Mouse (Mus musculus): Measurements from ENCODE around the gene Klk8.

Gene Klk8

GRCm38 (mm10) chr7:43791591-43791990 lies 5.8 kb upstream of the Klk8 start, which contains the start of gene Klk9:
Klk9 (plus strand) TSS chr7:43791891.
- no peak for DNase-seq (ENCODE audit: low spot score in 2 of 2)

- DNase-seq (ENCODE audit: low spot score in 2 of 2), result no peak
These were observed 1.0 kb upstream of the Klk8 start for GRCm38 (mm10) chr7:43796355-43796754.

- DNase-seq (ENCODE audit: low spot score in 2 of 2), result no peak
These were observed 576 bp downstream of the Klk8 start for GRCm38 (mm10) chr7:43797844-43798462.

DNA sequence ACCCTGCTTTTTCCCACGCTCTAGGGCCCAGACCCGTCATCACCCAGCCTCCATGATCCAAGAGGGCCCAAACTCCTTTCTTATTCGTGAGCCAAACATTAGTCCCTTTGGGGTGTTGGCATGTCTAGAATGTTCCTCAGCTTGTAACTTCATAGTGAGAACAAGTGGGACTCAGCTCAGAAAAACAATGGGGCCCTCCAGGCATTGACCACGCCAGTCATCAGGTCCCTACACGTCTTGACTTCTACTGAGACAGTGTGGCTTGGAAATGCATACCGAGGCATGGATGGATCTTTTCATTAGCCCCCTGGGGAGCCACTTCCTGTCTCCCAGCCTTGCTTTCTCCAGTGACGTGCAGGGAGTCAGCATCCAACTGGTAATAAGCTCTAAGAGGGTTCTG lies 2.5 kb downstream of the Klk8 start:
- no peak for DNase-seq (ENCODE audit: low spot score in 2 of 2)

DNA sequence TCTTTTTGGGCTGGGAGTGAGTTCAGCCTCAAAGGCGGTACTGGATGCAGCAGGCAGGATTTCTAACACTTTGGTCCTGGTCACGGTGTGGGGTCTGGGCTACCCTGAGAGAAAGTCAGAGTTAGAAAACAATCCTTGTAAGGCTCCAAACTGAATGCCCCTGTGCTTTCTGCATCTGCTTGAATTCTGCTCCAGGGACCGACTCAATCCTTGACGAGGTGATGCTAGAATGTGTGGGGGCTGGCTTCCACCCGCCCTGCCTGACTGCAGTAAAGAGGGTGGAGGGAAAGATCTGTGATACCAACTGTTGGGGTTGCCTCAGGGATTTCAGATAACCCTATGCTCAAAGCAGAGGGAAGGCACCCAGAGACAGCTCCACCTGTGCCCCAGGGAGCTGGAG lies 13.6 kb downstream of the Klk8 start, which contains the start of gene Klk7:
Klk7 (plus strand) TSS at position 301 of the 400 bp plus-strand sequence.
- no peak for DNase-seq (ENCODE audit: low spot score in 2 of 2)

DNA sequence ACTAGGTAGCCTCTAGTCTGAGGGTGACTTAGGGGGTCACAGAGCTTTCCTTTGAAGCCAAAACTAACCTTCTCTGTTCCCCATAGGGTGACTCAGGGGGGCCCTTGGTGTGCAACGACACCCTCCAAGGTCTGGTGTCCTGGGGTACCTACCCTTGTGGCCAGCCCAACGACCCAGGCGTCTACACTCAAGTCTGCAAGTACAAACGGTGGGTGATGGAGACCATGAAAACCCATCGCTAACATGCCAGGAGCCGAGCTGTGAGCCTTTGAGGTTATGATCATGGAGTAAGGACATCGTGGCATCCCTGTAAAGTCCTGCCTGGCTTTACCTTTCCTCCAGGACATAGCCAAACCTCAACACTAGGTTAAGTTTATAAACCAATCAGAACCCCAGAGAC lies 17.8 kb downstream of the Klk8 start:
- no peak for DNase-seq (ENCODE audit: low spot score in 2 of 2)

DNA sequence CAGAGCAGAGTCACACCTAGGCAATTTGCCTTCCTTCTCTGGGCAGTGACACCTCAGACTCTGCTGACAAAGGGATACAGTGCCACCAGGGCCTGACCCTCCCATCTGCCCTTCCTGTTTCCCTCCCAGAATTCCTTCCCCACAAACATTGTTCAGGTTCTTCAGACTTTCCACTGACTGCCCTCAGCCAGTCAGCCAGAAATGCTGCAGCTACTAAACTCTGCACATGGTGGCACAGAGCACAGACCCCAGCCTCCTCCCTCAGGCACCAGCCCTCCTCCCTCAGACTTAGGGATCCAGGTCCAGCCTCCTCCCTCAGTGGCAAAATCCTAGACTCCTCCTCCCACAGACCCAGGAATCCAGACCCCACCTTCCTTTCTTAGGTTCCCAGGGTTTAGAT lies 19.4 kb downstream of the Klk8 start:
- DNase-seq (ENCODE audit: low spot score in 2 of 2), result no peak

GRCm38 (mm10) chr7:43821581-43821980 lies 24.2 kb downstream of the Klk8 start:
- DNase-seq (ENCODE audit: low spot score in 2 of 2), result no peak

DNA sequence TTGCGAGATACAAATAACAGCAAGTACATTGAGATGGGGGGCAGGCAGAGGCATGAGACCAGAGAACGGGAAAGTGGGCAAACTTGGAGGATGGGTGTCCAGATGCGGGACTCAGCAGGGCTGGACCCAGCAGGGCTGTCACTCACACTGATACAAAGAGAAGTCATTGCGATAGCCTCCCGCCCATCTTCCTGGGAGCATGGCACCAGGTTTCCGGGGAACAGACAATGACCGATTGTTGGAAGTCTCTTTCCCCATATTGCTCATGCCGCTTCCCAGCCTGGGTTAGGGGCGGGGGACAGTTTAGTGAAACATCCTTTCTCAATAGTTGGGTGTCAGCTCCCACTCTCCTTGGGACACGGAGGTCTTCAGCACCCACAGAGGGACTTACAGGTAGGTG lies 26.8 kb downstream of the Klk8 start, which contains the start of gene Klk6:
Klk6 (plus strand) TSS at position 301 of the 400 bp plus-strand sequence.
- DNase-seq (ENCODE audit: low spot score in 2 of 2), result no peak

GRCm38 (mm10) chr7:43826056-43826455 lies 28.7 kb downstream of the Klk8 start:
- DNase-seq (ENCODE audit: low spot score in 2 of 2), result no peak

- DNase-seq (ENCODE audit: low spot score in 2 of 2), result no peak
These were observed 30.3 kb downstream of the Klk8 start for GRCm38 (mm10) chr7:43827706-43828105.

- DNase-seq (ENCODE audit: low spot score in 2 of 2), result no peak
These were observed 31.6 kb downstream of the Klk8 start for GRCm38 (mm10) chr7:43829006-43829405.

- no peak for DNase-seq (ENCODE audit: low spot score in 2 of 2)
These were observed 44.3 kb downstream of the Klk8 start, which contains the start of gene Klk5 for GRCm38 (mm10) chr7:43841701-43842100. Klk5 (plus strand) TSS chr7:43841971.

- no peak for DNase-seq (ENCODE audit: low spot score in 2 of 2)
These were observed 46.4 kb downstream of the Klk8 start for GRCm38 (mm10) chr7:43843801-43844200.

DNA sequence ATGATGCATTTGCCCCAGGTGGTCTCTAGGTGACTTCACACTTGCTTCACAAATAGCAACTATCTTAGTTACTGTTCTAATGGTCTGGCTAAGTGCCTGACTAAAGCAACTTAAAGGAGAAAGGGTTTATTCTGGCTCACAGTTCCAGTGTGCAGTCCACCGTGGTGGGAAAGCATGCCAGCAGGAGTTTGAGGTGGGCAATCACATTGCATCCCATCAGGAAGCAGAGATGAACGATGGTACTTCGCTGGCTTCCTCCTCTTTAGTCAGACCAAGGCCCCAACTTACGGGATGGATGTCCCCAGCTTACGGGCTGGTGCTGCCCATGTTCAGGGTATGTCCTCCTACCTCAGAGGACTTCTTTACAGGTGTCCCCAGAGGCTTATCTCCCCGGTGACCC lies 54.2 kb downstream of the Klk8 start:
- DNase-seq (ENCODE audit: low spot score in 2 of 2), result no peak

Measured in urinary bladder, postnatal 36 days (tissue).